Comparison of ENCODE assay signal across 12 mouse cellular contexts in the genomic region with DNA sequence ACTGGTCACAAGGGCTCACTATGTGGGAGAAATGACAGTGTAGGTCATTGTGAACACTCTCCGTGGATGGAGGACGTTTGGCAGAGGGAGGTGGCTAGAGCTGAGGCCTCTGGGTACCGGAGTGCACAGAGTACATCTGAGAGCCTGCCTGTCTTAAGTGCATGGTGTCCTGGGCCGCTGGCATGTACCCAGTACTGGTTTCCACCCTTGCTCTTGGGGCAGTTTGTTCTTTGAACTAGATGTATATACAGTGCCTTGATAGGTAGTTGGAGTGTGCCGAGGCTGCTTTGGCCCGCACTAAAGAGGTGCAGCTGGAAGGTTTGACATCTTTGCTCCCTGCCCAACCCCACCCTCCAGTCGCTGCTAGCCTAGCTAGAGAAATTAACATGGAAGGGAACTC.
DNase-seq lines count a peak whose midpoint lies in the region; ATAC-seq lines count a peak whose summit lies in the region.
"Had no signal": no experiment of that assay in that cellular context is flagged by ENCODE, and none has a peak within 500 bp of the region (broad histone marks: within the 10 kb centered on the region; RNA-seq: fewer than 3 reads in every experiment).

No protein-coding gene starts in this region.

- no peaks in the 10 kb centered on the region for H3K36me3 ChIP-seq in kidney, embryonic 15.5 days
- H3K36me3 ChIP-seq in hindbrain, embryonic 16.5 days (ENCODE audit: control insufficient read depth, insufficient read depth, low read length) = no peaks in the 10 kb centered on the region
- no peaks in the 10 kb centered on the region for H3K36me3 ChIP-seq in neural tube, embryonic 14.5 days (ENCODE audit: control insufficient read depth, insufficient read depth, low read length)
- H3K36me3 ChIP-seq: limb, embryonic 15.5 days had no signal

- H3K27me3 ChIP-seq in kidney, embryonic 15.5 days = no peaks in the 10 kb centered on the region
- no peaks in the 10 kb centered on the region for H3K27me3 ChIP-seq in hindbrain, embryonic 16.5 days (replicated peaks; ENCODE audit: control insufficient read depth, insufficient read depth, low read length)
- H3K27me3 ChIP-seq in neural tube, embryonic 14.5 days (ENCODE audit: control insufficient read depth, insufficient read depth, low read length) = no peaks in the 10 kb centered on the region
- H3K27me3 ChIP-seq: limb, embryonic 15.5 days had no signal

- H3K4me3 ChIP-seq in kidney, embryonic 15.5 days (replicated peaks) = no peak overlapping the region
- H3K4me3 ChIP-seq in hindbrain, embryonic 16.5 days (ENCODE audit: low read length) = no peak overlapping the region
- no peak overlapping the region for H3K4me3 ChIP-seq in neural tube, embryonic 14.5 days (ENCODE audit: low read depth, low read length)
- H3K4me3 ChIP-seq: limb, embryonic 15.5 days had no signal

- peaks cover 42% of the 10 kb centered on the region for H3K4me1 ChIP-seq in kidney, embryonic 15.5 days
- H3K4me1 ChIP-seq in hindbrain, embryonic 16.5 days (ENCODE audit: control insufficient read depth, insufficient read depth, low read depth, low read length) = peaks cover 8% of the 10 kb centered on the region
- H3K4me1 ChIP-seq in neural tube, embryonic 14.5 days (ENCODE audit: control insufficient read depth, insufficient read depth, low read length) = 0 out of 2 replicates have a peak, but pooled peaks cover 2% of the 10 kb centered on the region

- peak; percentile 16 for DNase-seq in kidney, postnatal 14 days
- DNase-seq in heart, adult 18-20 months = peak; percentile 45 to 62
- no peak for DNase-seq in layer of hippocampus, adult 18-20 months (ENCODE audit: low spot score in 2 of 2)
- DNase-seq in ovary, postnatal 36 days (ENCODE audit: low spot score) = no peak
- no peak for DNase-seq in spleen, adult 18-20 months
- DNase-seq: kidney, postnatal 4 days; right cerebral cortex, postnatal 25 days had no signal

- WGBS in kidney, embryonic 15.5 days = 44% methylated on average over 7 of the region's 7 CpGs
- WGBS in hindbrain, embryonic 16.5 days = 57% methylated on average over 7 of the region's 7 CpGs
- 52% methylated on average over 7 of the region's 7 CpGs for WGBS in neural tube, embryonic 14.5 days

- H3K4me2 ChIP-seq in kidney, embryonic 15.5 days = no peak overlapping the region
- no peak overlapping the region for H3K4me2 ChIP-seq in hindbrain, embryonic 16.5 days (ENCODE audit: low read length)
- H3K4me2 ChIP-seq in neural tube, embryonic 14.5 days (ENCODE audit: low read depth, low read length) = no peak overlapping the region
- H3K4me2 ChIP-seq: limb, embryonic 15.5 days had no signal

- H3K9me3 ChIP-seq in kidney, embryonic 15.5 days (replicated peaks) = no peaks in the 10 kb centered on the region
- no peaks in the 10 kb centered on the region for H3K9me3 ChIP-seq in hindbrain, embryonic 16.5 days (ENCODE audit: control insufficient read depth, low read length)
- H3K9me3 ChIP-seq in neural tube, embryonic 14.5 days (ENCODE audit: control insufficient read depth, low read length) = no peaks in the 10 kb centered on the region
- H3K9me3 ChIP-seq: limb, embryonic 15.5 days had no signal

- no peak overlapping the region for H3K27ac ChIP-seq in kidney, embryonic 15.5 days
- 0 out of 2 replicates have a peak overlapping the region, but pooled peaks have one; percentile 9 for H3K27ac ChIP-seq in hindbrain, embryonic 16.5 days (ENCODE audit: low read depth, low read length)
- H3K27ac ChIP-seq in neural tube, embryonic 14.5 days (ENCODE audit: low read depth, low read length) = no peak overlapping the region
- H3K27ac ChIP-seq: limb, embryonic 15.5 days had no signal

- no peak overlapping the region for H3K9ac ChIP-seq in kidney, embryonic 15.5 days
- no peak overlapping the region for H3K9ac ChIP-seq in hindbrain, embryonic 16.5 days (ENCODE audit: low read depth, low read length)
- no peak overlapping the region for H3K9ac ChIP-seq in neural tube, embryonic 14.5 days (replicated peaks; ENCODE audit: low read depth, low read length)
- H3K9ac ChIP-seq: limb, embryonic 15.5 days had no signal

- no peak; the same call in 1 of the 2 replicates for ATAC-seq in kidney, embryonic 15.5 days (replicated peaks; ENCODE audit: low FRiP score)
- peak; percentile 34; the same call in 1 of the 2 replicates for ATAC-seq in hindbrain, embryonic 16.5 days
- 0 out of 2 replicates have a peak, but pooled peaks have one; percentile 51 for ATAC-seq in neural tube, embryonic 14.5 days (ENCODE audit: low read depth)
- ATAC-seq: activated CD4-positive, CD25-positive, alpha-beta regulatory T cell, adult 4 months had no signal

Comparison
In these comparisons a context has a peak if more than half of its experiments do, and no peak if none do; other contexts are left out.
1. DNase-seq: peak in kidney, postnatal 14 days (single experiment) and heart, adult 18-20 months (2 of 2); none in layer of hippocampus, adult 18-20 months (0 of 2), ovary, postnatal 36 days (single experiment) and spleen, adult 18-20 months (0 of 2).